Mouse (Mus musculus) embryo, embryonic 9.5 days (tissue): ENCODE data around the gene Pxk.

Experiments used
- DNase-seq: peaks from one replicate; pipeline ENCODE4 v3.0.0-alpha.2; 2017; ENCODE audit errors: extremely low spot score

Gene Pxk

GRCm38 (mm10) chr14:8097978-8098686 is at the start of gene Pxk:
TSS of gene Pxk (plus strand) at chr14:8098211.
- peak; percentile 87 for DNase-seq

DNA sequence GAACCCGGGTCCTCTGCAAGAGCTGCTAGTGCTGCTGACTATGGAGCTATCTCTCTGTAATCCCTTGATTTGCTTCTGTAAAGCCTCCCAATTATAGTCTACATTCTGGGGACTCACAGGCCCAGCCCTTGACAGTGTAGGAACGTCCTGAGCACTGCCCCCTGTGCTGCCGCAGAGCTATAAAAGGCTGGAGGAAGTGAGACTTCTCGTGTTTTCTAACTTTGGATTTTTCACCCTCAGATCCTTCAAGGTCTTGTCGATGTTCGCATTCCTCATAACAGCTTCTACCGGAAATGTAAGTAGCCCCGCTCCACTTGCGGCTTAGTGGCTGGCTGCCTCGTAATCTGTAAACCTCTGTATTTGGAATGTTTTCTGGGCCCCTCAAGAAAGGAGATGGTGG is 48.7 kb upstream of the Pxk start:
- no peak for DNase-seq

GRCm38 (mm10) chr14:8051869-8052268 is 46.1 kb upstream of the Pxk start:
- DNase-seq, result no peak

- DNase-seq, result no peak
Observed at GRCm38 (mm10) chr14:8052661-8053060, 45.4 kb upstream of the Pxk start.

GRCm38 (mm10) chr14:8054310-8055102 is 43.5 kb upstream of the Pxk start:
- peak; percentile 12 for DNase-seq

DNA sequence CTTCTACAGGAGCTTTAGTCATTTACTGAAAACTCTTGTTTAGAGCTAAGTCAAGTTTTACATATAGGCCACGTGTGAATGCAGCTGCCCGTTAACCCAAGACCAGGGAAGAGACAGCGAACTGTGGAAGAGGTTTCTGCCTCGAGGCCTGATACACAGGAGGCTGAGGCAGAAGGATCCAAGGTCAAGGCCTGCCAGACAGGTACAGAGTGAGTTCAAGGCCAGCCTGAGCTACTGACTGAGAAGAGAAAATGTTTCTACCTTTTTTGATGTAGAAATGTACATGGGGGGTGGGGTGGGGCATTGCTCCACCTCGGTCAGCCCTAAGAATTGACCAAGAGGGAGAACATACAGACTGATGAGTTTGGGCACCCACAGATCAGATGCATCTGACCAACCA is 41.9 kb upstream of the Pxk start:
- DNase-seq, result no peak

- DNase-seq, result no peak
Observed at GRCm38 (mm10) chr14:8059938-8060337, 38.1 kb upstream of the Pxk start.

GRCm38 (mm10) chr14:8062076-8062475 is 35.9 kb upstream of the Pxk start:
- peak; percentile 29 for DNase-seq

DNA sequence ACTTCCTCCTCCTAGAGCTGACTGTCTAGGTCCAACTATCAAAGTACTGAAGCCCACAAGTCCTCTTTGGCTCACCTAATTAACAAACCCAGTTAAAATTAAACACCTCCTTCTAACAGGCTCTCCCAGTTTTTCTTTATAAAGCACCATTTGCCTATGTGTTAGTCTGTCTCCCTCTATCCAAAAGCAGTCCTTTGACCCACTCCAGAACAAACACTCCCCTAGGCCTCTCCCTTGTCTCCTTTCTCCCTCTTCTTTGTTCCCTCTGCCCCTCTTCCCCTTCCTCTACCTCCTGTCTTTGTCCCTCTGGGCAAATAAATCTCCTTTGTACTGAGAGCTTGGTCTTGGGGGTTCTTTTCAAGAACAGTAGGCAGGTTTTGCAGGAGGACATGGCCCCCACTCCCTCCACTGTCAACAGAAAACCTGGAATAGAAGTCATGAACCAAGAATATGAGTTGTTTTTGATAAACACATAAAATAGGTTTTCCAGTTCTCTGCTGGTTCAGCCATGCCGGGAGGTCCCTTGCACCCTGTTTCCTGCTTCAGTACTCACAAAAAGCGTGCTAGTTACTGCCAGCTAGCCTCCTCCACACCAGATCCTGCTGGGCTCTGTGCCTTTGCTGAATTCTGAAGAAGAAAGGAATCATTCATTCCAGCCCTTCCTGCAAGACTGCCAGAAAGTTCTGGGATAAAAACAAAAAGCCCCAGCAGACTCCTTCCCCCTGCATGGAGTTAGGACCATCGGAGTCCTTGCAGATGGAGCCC is 35.3 kb upstream of the Pxk start:
- peak; percentile 15 for DNase-seq

GRCm38 (mm10) chr14:8063835-8064785 is 33.9 kb upstream of the Pxk start:
- DNase-seq, result no peak

- peak; percentile 94 for DNase-seq
Observed at GRCm38 (mm10) chr14:8080165-8080679, 17.8 kb upstream of the Pxk start, which contains the start of gene Rpp14. TSS of gene Rpp14 (plus strand) at chr14:8080367.

DNA sequence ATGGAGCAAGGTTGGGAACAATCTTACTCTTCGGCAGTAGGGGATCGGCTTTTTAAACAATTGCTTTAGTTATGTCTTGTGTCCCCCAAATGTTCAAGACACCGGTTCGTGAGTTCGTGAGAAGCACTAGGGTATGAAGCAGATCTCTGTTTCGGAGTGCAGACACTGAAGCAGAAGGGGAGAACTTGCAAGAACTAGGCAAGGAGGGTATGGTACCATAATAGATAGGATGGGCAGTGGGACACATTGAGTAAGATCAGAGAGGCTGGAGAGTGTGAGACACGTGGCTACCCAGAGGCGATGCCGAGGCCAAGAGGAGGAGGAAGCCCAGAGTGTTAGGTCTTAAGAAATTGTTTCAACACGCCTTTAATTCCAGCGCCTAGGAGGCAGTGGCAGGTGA is 17.3 kb upstream of the Pxk start:
- no peak for DNase-seq

DNA sequence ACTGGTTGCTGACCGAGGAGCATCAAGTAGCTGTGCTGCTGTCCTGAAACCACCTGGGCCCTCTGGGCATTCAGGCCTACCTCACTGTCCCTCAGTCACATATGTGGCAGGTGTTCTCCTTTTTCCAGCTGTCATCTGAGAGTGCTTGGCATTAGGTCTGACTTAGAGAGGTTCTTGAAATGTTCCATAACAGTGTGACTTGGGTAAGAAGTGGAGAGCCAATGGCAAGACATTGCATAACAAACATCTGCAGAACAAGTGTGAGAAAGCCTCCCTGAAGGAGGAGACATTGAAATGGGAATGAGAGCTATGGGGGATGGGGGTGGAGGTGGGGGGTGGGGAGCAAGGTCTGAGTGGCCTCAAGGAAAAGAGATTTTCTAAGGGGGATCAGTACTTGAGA is 15.1 kb upstream of the Pxk start:
- DNase-seq, result no peak

- DNase-seq, result no peak
Observed at GRCm38 (mm10) chr14:8089016-8089415, 9.0 kb upstream of the Pxk start.

- no peak for DNase-seq
Observed at GRCm38 (mm10) chr14:8092573-8092972, 5.4 kb upstream of the Pxk start.

DNA sequence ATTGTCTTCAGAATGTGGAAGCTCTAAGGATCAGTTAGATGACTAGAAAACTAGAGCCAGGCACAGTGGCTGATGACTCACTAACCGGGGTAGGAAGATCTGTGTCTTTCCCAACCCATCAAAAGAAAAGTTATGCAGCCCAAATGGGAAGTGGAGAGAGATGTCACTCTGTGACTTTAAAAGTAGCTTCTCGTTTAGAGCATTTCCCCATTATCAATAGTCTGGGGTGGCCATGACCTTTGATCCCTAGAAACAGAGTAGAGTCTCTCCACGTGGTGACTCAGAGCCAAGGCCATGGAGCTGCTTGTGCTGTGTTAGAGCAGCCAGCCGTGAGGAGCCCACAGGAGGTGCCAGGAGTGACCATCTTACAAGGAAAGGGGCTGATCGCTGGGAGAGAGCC is 4.6 kb upstream of the Pxk start:
- DNase-seq, result no peak

DNA sequence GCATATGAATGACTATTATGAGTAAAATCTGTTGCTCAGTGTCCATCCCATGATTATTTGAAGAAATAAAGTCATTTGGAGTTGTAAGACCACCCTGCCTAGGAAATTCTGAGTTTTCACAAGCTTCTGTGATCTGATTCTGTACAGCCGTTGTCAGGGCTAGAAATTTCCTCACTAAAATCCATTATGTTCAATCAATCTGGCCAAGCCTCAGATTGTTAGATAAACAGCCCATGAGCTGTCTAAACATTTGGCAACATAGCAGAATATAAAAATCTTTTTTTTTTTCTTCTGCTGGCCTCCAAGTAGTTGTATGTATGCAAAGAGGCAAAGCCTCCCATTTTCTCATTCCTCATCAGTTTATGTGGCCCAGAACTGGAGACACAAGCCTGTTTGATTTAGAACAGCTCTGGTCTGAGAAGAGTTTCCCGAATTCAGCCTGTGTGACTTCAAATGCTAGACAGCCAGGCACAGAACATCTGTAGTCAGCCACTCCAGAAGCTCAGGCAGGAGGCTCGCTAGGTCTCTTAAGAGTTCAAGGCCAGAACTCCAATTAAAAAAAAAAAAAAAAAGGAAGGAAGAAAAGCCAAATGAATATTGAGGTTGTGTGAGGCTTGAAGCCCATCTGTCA is 3.0 kb upstream of the Pxk start:
- DNase-seq, result no peak

GRCm38 (mm10) chr14:8095562-8095950 is 2.5 kb upstream of the Pxk start:
- DNase-seq, result no peak

- peak; percentile 38 for DNase-seq
Observed at GRCm38 (mm10) chr14:8098687-8098995, 630 bp downstream of the Pxk start.

DNA sequence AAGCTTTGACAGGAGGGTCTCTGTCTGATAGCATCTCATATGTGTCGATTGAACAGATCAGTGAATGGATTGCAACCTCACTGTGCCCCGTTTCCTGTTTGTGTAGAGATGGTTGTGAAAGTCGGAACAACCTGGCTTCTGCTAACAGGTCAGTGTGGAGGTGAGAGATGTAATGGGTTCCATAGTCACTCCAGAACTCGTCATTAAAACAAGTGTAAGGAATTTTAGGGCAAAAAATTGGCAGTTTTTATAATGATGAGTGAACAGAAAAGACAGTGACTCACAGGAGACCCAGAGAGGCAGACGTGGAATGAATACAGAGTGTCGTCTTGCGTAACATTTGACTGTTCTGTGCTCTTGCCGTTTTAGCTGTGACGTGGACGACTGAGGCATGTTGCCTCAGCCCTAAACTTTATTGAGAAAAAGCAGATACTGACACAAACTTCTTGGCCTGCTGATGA is 1.6 kb downstream of the Pxk start:
- no peak for DNase-seq

GRCm38 (mm10) chr14:8101886-8102285 is 3.9 kb downstream of the Pxk start:
- no peak for DNase-seq
